Mouse (Mus musculus): ENCODE measurements around the gene Slc25a54.

Slc25a54 gene

DNA sequence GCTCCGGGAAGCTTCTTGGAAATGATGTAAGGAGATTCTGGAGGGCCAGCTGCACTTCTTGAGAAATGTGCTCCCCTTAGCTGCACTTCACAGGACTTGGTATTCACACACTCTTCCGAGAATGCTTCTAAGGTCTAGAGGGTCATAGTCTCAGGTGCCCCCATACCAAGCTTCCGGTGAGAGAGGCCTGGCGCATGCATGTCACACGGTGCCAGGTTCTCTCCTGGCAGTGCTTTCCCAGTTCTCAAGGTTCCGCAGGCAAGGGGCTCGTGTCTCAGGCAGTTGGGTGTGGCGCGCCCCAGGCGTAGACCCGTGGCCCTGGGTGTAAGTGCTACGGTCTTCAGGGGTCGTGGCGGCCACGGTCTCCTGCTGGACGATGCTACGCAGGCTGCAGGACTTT lies at the start of gene Slc25a54:
Slc25a54 (plus strand) TSS at position 301 of the 400 bp plus-strand sequence.
- DNase-seq (ENCODE audit: low spot score), result no peak

DNA sequence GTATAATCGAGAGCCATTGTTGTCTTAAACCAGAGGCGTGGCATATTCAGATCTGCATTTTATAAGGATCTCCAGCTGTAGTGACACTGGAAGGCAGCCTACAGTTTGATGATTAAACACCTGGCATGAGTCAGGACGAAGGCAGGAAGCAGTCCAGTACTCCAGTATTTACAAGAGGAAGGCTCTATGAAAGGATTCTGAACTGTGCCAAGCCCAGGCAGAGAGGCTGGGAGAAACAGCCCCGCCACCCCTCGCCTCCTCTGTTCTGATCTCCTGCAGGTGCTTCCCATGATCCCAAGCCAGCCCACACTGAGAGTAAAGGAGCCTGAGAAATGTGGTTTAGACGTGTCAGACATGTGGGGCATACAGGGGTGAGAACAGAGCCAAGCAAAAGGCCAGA lies 49.5 kb upstream of the Slc25a54 start:
- DNase-seq (ENCODE audit: low spot score), result no peak

DNA sequence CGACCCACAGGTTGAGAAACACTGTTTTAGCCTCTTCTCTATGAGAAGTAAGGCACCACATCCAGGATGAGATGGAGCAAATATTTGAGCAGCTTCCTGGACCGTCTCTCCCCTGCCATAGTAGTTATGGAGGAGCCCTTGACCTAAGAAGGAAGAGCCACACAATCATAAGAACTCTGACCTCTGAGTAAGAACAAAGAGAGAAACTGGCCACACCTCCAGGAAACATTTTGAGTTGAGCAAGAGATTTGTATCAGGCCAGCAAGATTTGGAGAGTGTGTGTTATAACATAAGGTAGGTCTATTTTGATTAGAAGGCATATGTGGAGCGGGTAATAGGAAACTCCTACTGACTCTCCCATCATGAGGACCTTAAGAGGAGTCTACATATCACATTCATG lies 48.6 kb upstream of the Slc25a54 start:
- DNase-seq (ENCODE audit: low spot score), result no peak

DNA sequence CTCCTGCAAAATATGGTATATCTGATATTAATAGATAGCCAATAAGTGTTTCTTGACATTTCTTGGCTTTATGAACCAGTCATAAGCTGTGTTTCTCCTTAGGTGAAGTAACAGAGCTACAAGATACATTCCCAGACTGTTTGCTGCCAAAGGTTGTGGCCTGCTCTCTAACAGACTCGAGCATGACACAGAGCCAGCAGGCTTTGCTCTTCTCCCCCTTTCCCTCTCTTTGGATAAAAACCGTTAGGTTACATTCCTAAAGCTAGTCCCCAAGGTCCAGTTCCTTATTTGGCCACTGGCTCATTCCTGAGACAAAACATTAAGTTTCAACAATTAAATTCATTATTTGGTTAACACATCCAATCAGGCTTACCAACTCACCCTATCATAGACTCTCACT lies 48.0 kb upstream of the Slc25a54 start:
- no peak for DNase-seq (ENCODE audit: low spot score)

DNA sequence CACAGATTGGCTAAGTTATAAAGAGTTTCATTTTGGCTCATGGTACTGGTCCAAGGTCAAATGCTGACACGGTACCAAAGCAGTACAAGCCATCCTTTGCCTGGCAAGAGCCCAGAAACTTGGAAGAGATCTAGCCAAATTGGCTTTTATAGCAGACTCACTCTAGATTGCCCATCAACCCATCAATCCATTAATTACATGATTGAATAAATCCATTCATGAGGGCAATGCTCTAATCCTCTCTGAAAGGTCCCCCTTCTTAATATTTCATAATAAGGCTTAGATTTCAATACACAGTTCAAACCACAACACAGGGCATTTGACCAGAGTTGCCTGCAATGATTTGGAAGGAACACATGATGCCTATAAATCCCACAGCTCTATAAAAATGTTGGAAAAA lies 45.9 kb upstream of the Slc25a54 start:
- DNase-seq (ENCODE audit: low spot score), result no peak

DNA sequence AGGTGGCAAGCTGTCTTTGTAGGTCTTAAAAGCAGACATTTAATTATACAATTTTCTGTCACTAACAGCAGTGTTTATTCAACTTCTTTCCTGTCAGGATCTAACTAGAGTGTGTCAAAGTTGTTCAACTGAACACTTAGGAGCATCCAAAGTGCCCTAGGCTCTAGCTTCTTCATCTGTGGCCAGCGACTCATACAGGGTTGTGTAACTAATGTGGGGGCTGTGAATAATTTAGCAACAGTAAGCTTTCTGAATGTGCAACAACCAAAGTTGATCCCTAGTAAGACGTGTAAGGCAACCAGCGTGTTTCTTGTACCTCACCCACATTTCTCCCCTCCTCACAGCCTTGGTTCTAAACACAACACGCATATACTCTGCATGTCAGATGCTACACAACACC lies 39.4 kb upstream of the Slc25a54 start:
- DNase-seq (ENCODE audit: low spot score), result no peak

DNA sequence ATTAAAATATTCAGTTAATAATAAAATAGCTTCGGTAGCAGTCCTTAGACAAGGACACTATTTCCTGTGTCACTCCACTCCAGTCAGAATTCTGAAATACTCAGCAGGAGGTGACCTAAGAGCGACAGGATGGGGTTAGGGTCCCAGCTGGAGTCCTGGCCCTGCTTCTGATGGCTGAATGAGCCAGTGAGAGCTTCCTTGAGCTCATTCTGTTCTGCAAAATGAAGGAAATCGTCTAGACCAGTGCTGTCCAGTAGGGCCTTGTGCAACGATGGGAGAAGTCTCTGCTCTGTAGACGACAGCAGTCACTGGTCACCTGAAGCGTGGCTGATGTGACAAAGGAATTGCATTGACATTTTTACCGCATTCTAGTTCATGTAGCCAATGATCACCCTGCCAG lies 36.9 kb upstream of the Slc25a54 start:
- DNase-seq (ENCODE audit: low spot score), result no peak

DNA sequence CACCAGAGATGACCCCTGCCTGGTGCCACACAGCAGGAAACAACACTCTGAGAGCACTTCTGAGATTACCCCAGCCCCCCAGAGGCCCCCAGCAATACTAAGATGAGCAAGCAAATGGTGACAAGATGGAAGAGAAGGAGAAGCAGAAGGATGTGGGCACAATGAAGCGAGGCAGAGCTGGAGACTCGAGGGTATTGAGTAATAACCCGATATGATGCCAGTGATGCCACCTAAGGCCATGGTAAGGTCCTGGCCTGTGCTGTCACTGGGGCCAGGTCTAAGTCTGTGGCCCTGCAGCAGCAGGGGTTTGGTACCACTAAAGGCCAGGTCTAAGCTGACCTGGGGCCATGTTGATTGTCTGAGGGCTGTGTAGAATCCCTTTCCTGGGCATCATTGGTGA lies 33.8 kb upstream of the Slc25a54 start:
- DNase-seq (ENCODE audit: low spot score), result no peak

DNA sequence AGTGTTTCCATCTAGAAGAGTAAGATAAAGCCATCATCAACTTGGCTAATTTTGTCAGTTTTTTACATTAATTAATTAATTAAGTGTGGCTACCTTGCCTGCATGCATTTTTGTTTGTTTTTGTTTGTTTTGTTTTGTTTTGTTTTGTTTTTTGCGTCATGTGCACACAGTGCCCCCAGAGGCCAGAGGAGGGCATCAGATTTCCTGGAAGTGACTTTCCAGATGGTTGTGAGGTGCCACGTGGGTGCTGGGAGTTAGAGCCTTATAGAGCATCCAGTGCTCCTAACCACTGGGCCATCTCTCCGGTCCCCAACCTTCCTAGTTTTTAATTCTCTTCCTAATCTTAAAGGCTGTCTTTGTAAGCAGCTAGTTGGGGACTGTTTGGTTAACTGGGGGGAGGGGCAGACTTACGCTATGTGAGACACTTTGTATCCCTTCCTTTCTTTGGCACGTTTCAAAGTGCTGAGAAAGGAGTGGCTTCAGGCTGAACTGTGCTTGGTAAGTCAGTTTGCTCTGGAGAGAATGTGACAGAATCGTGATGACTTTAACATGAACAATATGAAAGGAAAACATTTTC lies 32.5 kb upstream of the Slc25a54 start:
- DNase-seq (ENCODE audit: low spot score), result no peak

DNA sequence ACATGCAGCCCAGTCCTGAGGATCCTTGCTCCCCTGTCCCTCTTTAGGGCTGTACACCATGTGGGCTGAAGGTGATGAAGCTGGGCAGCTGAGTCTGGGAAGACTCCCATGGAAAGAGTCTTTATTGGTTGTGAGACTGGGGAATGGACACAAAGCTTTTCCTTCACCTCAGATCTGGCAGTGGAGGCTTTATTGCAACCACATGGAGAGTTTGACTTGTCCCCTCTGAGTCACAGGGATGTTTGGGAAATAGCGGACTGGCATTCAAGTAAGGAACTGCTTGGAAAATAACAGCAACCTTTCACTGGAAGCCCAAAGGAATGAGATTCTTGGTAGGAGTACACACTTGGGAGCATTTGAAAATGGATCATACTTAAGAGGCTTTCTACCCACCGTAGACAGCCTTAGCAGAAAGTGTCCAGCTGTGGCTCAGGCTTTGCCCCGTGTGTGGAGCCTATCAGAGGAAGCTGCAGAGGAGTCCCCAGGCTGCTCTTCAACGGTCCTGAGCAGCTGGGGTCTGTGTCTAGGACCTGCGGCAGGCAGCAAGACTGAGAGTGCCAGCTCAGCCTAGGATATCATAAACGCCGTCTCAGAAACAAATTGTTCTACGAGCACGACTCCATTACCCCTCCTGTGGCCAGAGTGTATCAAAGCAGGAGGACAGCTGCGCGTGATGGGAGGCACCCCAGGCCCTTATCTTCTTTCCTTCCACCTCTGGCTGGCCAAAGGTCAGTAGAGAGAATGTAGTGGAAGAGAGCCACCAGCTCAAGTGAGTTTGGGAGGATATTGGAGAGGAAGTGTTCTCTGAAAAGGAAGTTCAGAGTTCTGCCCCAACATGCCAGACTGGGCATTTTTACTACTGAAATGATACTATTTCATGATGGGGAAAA lies 29.0 kb upstream of the Slc25a54 start:
- no peak for DNase-seq (ENCODE audit: low spot score)

DNA sequence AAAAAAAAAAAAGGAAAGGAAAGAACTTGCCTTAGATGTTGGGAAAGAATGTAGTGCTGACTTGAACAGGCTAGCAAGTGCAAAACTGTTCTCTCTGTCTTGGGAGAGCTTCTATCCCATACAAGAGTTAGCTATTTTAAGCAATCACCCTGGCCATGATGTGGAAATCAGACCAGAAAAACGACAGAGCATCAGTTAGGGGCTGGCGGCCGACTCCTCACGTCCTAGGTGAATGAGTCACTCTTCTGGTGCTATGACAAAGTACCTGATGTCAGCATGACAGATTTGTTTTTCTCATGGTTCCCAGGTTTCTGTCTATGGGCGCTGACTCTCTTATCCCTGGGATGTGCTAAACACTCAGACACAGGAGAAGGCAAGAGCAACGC lies 28.3 kb upstream of the Slc25a54 start:
- DNase-seq (ENCODE audit: low spot score), result no peak

DNA sequence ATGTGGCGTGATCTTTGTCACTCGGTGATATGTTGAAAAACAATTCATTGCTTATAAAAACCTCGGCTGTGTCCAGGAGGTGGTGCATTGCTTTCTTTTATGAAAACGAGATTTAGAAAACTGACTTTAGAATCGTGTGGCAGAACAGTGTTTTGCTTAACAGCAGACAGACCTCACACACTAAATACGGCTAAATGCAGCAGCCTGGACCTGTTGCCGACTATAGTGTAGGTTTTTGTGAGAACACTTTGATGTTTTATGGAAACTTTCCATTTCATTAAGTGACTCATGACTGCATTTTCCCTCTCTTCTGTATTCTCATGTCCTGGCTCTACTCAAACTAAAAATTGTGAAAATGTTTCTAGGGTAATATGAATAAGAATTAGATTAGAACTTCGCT lies 20.4 kb upstream of the Slc25a54 start:
- no peak for DNase-seq (ENCODE audit: low spot score)

DNA sequence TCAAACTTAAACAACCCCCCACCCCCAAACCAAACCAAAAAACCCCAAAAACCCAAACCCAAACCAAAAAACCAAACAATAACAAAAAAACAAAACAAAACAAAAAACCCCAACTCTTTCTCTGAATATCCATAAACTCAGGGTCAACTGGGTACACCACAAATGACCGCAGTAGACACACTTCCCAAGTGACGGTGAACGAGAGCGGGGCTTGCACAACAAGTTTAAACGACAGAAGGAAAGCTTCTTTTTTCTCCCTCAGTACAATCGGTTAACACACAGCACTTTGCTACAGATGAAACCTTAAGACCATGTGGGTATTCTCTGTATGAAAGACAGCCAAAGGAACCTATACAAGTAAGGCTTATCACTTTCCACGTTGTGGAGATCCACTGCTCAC lies 17.9 kb upstream of the Slc25a54 start:
- DNase-seq (ENCODE audit: low spot score), result no peak

DNA sequence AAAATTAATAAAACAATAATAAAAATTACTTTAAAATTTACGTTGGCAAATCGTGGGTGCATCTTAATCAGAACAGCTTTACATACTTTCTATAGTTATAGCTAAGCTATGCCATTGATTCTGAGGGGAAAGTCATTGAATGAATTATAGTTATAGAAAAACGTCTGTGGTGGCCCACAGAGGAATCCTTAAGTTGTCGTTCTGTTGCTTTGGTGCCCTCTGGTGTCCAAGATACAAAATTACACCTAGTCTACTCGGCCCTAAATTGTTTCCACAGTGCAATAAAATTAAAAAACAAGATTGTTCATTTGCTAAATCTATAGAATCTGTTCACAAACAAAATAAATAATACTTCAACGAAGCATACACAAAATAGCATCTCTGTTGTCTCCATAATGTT lies 17.3 kb upstream of the Slc25a54 start:
- DNase-seq (ENCODE audit: low spot score), result peak; percentile 81

DNA sequence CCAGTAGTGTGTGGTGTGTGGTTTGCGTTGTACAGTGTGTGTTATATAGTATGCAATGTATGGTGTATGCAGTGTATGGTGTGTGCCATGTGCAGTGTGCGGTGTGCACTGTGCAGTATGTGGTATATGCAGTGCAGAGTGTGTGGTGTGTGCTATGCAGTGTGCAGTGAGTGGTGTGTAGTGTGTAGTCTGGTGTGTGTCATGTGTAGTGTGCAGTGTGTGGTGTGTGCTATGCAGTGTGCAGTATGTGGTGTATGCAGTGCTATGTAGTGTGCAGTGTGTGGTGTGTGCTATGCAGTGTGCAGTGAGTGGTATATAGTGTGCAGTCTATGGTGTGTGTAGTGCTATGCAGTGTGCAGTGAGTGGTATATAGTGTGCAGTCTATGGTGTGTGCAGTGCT lies 4.1 kb downstream of the Slc25a54 start:
- no peak for DNase-seq (ENCODE audit: low spot score)

DNA sequence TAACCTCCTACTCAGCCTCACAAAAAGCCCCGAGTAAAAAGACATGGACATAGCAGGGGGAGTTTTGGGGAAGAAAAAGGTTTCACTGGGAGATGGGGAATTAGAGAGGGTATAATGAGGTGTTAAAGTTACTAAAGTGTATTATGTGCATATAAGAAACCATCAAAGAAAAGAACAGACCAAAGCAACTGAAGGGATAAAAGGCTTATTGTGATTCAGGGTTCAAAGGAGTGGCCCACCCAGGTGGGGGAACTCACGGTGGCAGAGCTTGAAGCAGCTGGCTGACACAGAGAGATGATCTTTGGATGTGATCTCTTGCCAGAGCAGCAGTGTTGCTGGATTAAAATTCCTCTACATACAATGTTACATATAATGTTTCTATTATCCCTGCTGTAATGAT lies 8.2 kb downstream of the Slc25a54 start:
- DNase-seq (ENCODE audit: low spot score), result no peak

DNA sequence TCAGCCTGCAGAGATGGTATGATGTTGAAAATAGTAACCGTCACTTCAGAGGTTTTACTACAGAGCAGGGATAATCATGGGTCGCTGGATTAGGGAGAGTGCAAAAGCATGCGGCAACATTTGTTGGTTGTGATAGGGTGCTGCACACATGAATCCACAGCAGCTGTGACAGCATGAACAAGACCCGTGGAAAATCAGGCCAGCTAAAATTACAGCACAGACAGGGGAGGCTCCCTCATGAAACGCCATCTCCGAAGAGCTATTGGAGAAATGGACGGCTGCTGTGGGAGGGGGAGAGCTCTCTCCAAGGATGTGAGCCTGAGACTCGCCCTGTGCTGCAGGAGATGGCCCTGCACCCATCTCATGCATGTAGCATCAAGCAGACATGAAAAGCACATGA lies 24.4 kb downstream of the Slc25a54 start:
- no peak for DNase-seq (ENCODE audit: low spot score)

DNA sequence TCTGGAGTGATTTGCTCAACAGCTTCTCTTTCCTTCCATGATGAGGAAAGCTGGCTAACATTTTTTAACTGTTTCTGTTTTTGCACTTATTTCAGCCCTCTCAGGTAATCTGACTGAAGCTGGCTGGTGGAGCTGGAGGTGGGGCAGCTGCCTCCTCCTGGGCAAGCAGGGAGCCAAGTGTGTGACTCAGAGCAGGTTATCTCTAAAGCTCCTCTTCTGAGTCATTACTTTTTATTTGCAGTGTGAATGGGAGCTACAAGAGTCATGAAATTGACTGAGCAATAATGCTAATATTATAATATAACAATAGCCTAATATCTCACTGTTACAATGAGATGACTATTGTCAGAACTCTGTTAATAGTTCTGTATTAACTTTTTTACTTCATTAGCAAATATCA lies 36.9 kb downstream of the Slc25a54 start:
- DNase-seq (ENCODE audit: low spot score), result no peak

DNA sequence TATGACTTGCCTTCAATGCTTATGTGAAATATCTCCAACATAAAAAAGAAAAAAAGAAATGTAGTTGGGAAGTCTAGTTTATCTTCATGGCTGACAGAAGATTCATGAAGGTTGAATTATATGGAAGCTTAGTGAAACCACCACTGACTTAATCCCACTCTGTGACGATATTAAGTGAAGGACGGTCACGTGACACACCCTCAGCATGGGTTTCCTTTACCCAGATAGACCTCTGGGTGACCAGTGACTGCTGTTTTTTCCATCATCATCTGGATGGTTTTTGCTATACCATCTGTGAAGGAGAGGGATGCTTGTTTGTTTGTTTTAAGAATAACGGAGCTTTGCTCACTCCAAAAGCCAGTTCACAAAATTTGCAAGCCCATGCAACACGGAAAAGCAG lies 39.3 kb downstream of the Slc25a54 start:
- DNase-seq (ENCODE audit: low spot score), result no peak

DNA sequence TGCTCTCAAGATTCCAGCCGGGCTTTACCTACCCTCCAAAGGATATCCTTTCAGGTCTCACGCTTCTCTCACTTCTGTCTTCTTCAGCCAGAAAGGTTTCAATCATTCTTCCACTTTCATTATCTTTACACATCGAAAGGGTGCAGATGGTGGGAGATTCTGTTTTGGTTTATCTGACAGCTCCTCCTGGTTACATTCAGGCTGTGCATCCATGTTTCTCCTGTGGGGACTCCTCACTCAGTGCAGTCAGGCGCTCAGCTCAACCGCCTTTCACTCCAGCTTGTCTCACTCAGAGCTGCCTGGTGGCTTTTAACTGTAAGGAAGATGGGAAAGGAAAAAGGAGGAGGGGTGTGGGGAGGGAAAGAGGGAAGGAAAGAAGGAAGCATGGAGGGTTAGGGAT lies 39.7 kb downstream of the Slc25a54 start:
- no peak for DNase-seq (ENCODE audit: low spot score)

DNA sequence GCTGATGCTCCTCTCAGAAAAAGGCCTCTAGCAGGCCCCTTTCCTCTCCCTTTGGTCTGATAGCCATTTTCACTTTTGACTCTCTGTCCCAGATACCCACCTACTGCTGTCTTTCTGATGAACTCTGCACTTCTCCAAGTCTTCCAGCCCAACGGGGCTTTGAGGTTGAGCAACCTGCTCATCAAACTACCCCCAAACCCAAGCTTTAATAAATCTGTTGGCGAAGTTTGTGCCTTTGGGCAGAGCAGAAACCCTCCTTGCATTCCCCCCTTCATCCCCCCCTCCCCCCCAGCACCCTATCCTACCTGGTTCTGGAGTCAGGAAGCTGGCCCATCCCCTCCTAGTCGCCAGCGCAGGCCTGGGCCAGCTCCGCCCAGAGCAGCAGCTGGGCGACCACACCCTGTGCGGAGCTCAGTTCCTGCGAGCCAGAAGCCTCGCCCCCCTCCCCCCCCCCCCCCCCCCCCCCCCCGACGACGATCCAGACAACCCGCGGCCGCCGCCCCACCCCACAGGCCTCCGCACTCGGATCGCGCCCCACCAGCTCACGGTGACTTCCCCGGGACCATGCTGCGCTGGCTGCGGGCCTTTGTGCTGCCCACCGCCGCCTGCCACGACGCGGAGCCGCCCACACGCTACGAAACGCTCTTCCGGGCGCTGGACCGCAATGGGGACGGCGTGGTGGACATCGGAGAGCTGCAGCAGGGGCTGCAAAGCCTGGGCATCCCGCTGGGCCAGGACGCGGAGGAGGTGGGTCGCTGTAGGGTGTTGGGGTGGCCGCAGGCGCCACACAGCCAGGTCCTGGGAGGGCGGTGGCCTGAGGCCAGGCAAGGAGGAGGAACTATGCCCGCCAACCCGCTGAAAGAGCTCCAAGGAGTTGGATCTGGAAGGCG lies 42.6 kb downstream of the Slc25a54 start, which contains the start of gene Slc25a24:
Slc25a24 (plus strand) TSS at position 509 of the 890 bp plus-strand sequence.
- DNase-seq (ENCODE audit: low spot score), result peak; percentile 70

DNA sequence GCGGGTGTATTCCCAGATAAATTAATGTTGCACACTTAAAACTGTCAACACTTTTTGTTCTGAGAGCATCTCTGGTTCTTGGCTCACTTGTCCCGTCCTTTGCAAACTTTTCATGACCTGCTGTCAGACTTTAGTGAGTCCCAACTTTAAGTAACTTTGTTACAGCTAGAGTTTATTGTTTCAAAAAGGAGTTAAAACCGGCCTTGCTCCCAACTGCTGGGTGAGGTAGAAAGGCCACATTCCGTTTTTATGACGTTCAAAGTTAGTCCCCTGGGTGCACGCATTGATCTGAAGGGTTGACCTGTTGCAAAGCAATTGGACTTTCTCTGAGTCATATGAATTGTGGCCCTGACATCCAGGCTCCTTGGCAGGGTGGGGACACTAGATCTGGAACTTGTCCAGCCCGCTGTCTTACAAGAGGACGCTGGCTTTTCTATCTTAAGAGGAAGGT lies 43.3 kb downstream of the Slc25a54 start:
- DNase-seq (ENCODE audit: low spot score), result no peak

DNA sequence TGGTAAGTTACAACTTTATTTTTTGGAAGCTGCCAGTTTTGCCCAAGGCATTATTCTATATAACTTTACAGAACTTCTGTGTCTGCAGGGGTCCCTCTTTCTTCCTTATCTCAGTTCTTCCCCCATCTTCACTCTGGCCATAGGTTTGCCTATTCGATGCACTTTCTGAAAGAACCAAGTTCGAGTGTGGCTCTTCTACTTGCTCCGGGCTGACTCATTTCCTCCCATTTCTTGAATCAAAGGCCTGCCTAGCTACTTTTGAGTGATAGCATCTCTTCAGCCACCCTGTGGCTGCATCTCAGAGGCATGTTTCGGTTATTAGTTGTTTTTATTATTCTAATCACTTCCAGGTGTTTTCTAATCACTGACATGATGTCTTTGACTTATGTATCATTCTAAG lies 43.8 kb downstream of the Slc25a54 start:
- no peak for DNase-seq (ENCODE audit: low spot score)

Data from retina, embryonic 14.5 days (tissue).